ENCODE assay signal across 8 mouse cellular contexts in genomic region chrX:20869962-20870513, GRCm38 (mm10). TPM values are rescaled to one million over a fixed set of nuclear protein-coding genes. Genes with fewer than 3 reads are reported as not detected.
DNase-seq lines count a peak whose midpoint lies in the region; ATAC-seq and TF ChIP-seq lines count a peak whose summit lies in the region.

Gene Timp1, plus strand, starts transcription at chrX:20870166.

- no peak within 1 kb of the TSS for H3K27ac ChIP-seq in forebrain, embryonic 12.5 days
- H3K27ac ChIP-seq in hindbrain, embryonic 11.5 days (ENCODE audit: low read depth, low read length), result no peak within 1 kb of the TSS

- peak; percentile 36 for DNase-seq in adipocyte (ENCODE audit: low spot score)
- DNase-seq in hindbrain, embryonic 11.5 days (ENCODE audit: low spot score), result peak; percentile 40
- DNase-seq in lung, adult 18-20 months, result peak; percentile 20 to 27
- DNase-seq in ovary, postnatal 36 days (ENCODE audit: low spot score), result peak; percentile 64
- DNase-seq in cerebellum, adult 9-10 months, result no peak
- no peak for DNase-seq in spleen, postnatal 10 days (ENCODE audit: low spot score in 2 of 2)

- H3K79me2 ChIP-seq in C2C12 (ENCODE audit: control insufficient read depth, insufficient read depth), result peaks cover 35% of the 10 kb centered on the region

- TF ChIP-seq CTCF in C2C12 (IDR thresholded peaks at IDR 0.05; ENCODE audit: control insufficient read depth, insufficient read depth, insufficient read length), result no peak

- H3K79me3 ChIP-seq in C2C12 (ENCODE audit: low read depth), result peaks cover 28% of the 10 kb centered on the region

- no peak within 1 kb of the TSS for H3K9ac ChIP-seq in forebrain, embryonic 12.5 days
- no peak within 1 kb of the TSS for H3K9ac ChIP-seq in hindbrain, embryonic 11.5 days (ENCODE audit: low read depth, low read length)

- peaks cover 9% of the 10 kb centered on the region for H3K36me3 ChIP-seq in C2C12 (ENCODE audit: control insufficient read depth, insufficient read depth)
- no peaks in the 10 kb centered on the region for H3K36me3 ChIP-seq in forebrain, embryonic 12.5 days (replicated peaks)
- H3K36me3 ChIP-seq in hindbrain, embryonic 11.5 days (ENCODE audit: control insufficient read depth, insufficient read depth, low read length), result no peaks in the 10 kb centered on the region

- peak within 1 kb of the TSS; percentile 94 for H3ac ChIP-seq in C2C12 (ENCODE audit: control insufficient read depth, insufficient read length, low read depth)

- H3K9me3 ChIP-seq in forebrain, embryonic 12.5 days, result no peaks in the 10 kb centered on the region
- H3K9me3 ChIP-seq in hindbrain, embryonic 11.5 days (ENCODE audit: control insufficient read depth, low read length), result no peaks in the 10 kb centered on the region

- H3K27me3 ChIP-seq in C2C12 (ENCODE audit: control insufficient read depth, insufficient read depth, insufficient read length), result no peaks in the 10 kb centered on the region
- H3K27me3 ChIP-seq in forebrain, embryonic 12.5 days, result no peaks in the 10 kb centered on the region
- H3K27me3 ChIP-seq in hindbrain, embryonic 11.5 days (ENCODE audit: control insufficient read depth, insufficient read depth, low read length), result no peaks in the 10 kb centered on the region

- WGBS in forebrain, embryonic 12.5 days, result 24% methylated on average over 18 of the region's 18 CpGs
- WGBS in hindbrain, embryonic 11.5 days, result 15% methylated on average over 18 of the region's 18 CpGs

- H3K4me2 ChIP-seq in forebrain, embryonic 12.5 days, result peak within 1 kb of the TSS; percentile 31; the same call in 1 of the 2 replicates
- H3K4me2 ChIP-seq in hindbrain, embryonic 11.5 days (replicated peaks; ENCODE audit: low read depth, low read length), result no peak within 1 kb of the TSS

- H3K4me1 ChIP-seq in forebrain, embryonic 12.5 days, result peaks cover 4% of the 10 kb centered on the region; the same call in 1 of the 2 replicates
- H3K4me1 ChIP-seq in hindbrain, embryonic 11.5 days (replicated peaks; ENCODE audit: control insufficient read depth, insufficient read depth, low read length), result no peaks in the 10 kb centered on the region

- ATAC-seq in forebrain, embryonic 12.5 days (ENCODE audit: low FRiP score), result 0 out of 2 replicates have a peak, but pooled peaks have one; percentile 20
- peak; percentile 57; the same call in 1 of the 2 replicates for ATAC-seq in hindbrain, embryonic 11.5 days (ENCODE audit: low FRiP score)

- peak within 1 kb of the TSS; percentile 49 for H3K4me3 ChIP-seq in C2C12 (ENCODE audit: insufficient read depth, poor library complexity, severe bottlenecking)
- 0 out of 2 replicates have a peak within 1 kb of the TSS, but pooled peaks have one; percentile 5 for H3K4me3 ChIP-seq in forebrain, embryonic 12.5 days (replicated peaks)
- 0 out of 2 replicates have a peak within 1 kb of the TSS, but pooled peaks have one; percentile 6 for H3K4me3 ChIP-seq in hindbrain, embryonic 11.5 days (ENCODE audit: low read depth, low read length)

TF ChIP-seq in C2C12, 6 proteins besides CTCF, POLR2A, EP300 and RAD21:
- no peak for TF ChIP-seq USF1 (IDR thresholded peaks at IDR 0.05; ENCODE audit: low read depth)
- TF ChIP-seq MYOG (IDR thresholded peaks at IDR 0.05; ENCODE audit: control insufficient read depth, extremely low read depth, insufficient read length), result no peak
- TF ChIP-seq CEBPB (IDR thresholded peaks at IDR 0.05; ENCODE audit: low read depth), result no peak
- TF ChIP-seq FOSL1 (IDR thresholded peaks at IDR 0.05; ENCODE audit: insufficient read depth, low read length, poor library complexity, severe bottlenecking), result no peak
- TF ChIP-seq MAX (IDR thresholded peaks at IDR 0.05), result no peak
- TF ChIP-seq MYOD1 (IDR thresholded peaks at IDR 0.05; ENCODE audit: control insufficient read depth, insufficient read length, low read depth), result no peak

RNA-seq across cellular contexts. Expression of gene Timp1, which starts in this region (rescaled TPM):
- polyA plus RNA-seq in C2C12 (2012; fragmentation: generic; extraction: Trizol), result 466 TPM
- 3.3 and 4.2 TPM in 2 replicates for polyA plus RNA-seq in forebrain, embryonic 12.5 days (2016; fragmentation: Nextera tagmentation; extraction: Ambion mirVana)
- polyA plus RNA-seq in hindbrain, embryonic 11.5 days (2014; fragmentation: Nextera tagmentation; extraction: Ambion mirVana), result 8.9 and 10.4 TPM in 2 replicates

Comparison
In these comparisons a context has a peak if more than half of its experiments do, and no peak if none do; other contexts are left out.
1. RNA of gene Timp1 (polyA plus RNA-seq): 466 TPM in C2C12 (single experiment); 8.9 to 10.4 TPM in hindbrain, embryonic 11.5 days and 3.3 to 4.2 TPM in forebrain, embryonic 12.5 days; every median in the first group is over 10 times any median in the second.
2. DNase-seq: peak in adipocyte (single experiment), hindbrain, embryonic 11.5 days (single experiment), lung, adult 18-20 months (2 of 2) and ovary, postnatal 36 days (single experiment); none in cerebellum, adult 9-10 months (single experiment) and spleen, postnatal 10 days (0 of 2).
3. Peak in every context shown above with its lines, with median percentiles within 50 percentile points of each other: H3K4me3 ChIP-seq.